10 mouse cellular contexts compared by ENCODE assay signal in the genomic region with DNA sequence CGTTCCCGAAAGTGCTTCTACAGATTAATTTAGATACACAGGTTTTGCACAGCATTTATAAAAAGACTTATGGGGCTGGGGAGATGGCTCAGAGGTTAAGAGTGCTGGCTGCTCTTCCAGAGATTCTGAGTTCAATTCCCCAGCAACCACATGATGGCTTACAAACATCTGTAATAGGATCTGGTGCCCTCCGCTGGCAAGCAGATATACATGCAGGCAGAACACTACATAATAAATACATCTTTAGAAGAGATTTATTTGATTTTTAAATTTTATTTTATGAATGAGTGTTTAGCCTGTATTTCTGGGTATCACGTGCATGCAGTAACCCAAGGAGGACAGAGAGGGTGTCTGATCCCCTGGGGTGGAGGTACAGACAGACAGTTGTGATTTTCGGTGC. TPM values are rescaled to one million over a fixed set of nuclear protein-coding genes. Genes with fewer than 3 reads are reported as not detected.
A peak's percentile ranks its signal among the peaks of the same experiment; 100 is the strongest.
DNase-seq lines count a peak whose midpoint lies in the region; ATAC-seq lines count a peak whose summit lies in the region.
"Had no signal": no experiment of that assay in that cellular context is flagged by ENCODE, and none has a peak within 500 bp of the region (broad histone marks: within the 10 kb centered on the region; RNA-seq: fewer than 3 reads in every experiment).

No protein-coding gene starts in this region.

- no peak overlapping the region for H3K9ac ChIP-seq in lung, embryonic 16.5 days (ENCODE audit: low read length)

- H3K36me3 ChIP-seq in lung, embryonic 16.5 days (ENCODE audit: control insufficient read depth, insufficient read depth, low read length): peaks cover 3% of the 10 kb centered on the region; the same call in 1 of the 2 replicates

- 76% methylated on average over 5 of the region's 5 CpGs for WGBS in lung, embryonic 16.5 days

- H3K9me3 ChIP-seq in lung, embryonic 16.5 days (ENCODE audit: control insufficient read depth, low read length): no peaks in the 10 kb centered on the region

- H3K4me3 ChIP-seq in lung, embryonic 16.5 days (ENCODE audit: low read length): no peak overlapping the region

- H3K4me2 ChIP-seq in lung, embryonic 16.5 days (ENCODE audit: low read depth, low read length): no peak overlapping the region

- H3K4me1 ChIP-seq in lung, embryonic 16.5 days (replicated peaks; ENCODE audit: control insufficient read depth, insufficient read depth, low read length): peaks cover 14% of the 10 kb centered on the region

- no peaks in the 10 kb centered on the region for H3K27me3 ChIP-seq in lung, embryonic 16.5 days (ENCODE audit: control insufficient read depth, insufficient read depth, low read depth, low read length)

- DNase-seq in kidney, adult 9 months: peak; percentile 20
- no peak for DNase-seq in kidney, postnatal 14 days
- DNase-seq in 3T3-L1 (ENCODE audit: low read depth, low spot score) (peak; percentile 36), A20 (ENCODE audit: low read depth, low spot score) (peak; percentile 46)
- no peak for DNase-seq in frontal cortex, postnatal 36 days (ENCODE audit: low spot score in 2 of 2)
- DNase-seq in urinary bladder, postnatal 25 days (ENCODE audit: low spot score): no peak
- DNase-seq: cerebellum, adult 9-10 months had no signal

- no peak for ATAC-seq in lung, embryonic 16.5 days (ENCODE audit: low read depth)
- ATAC-seq: activated CD4-positive, CD25-positive, alpha-beta regulatory T cell, adult 4 months had no signal

- peak overlapping the region; percentile 45 for H3K27ac ChIP-seq in lung, embryonic 16.5 days (ENCODE audit: low read length)
- H3K27ac ChIP-seq: macrophage had no signal

RNA-seq across cellular contexts. Expression of gene Nucb2, which starts 9.9 kb away (rescaled TPM):
- polyA plus RNA-seq in lung, embryonic 16.5 days (2015; fragmentation: Nextera tagmentation; extraction: Ambion mirVana): 23.3 and 24.2 TPM in 2 replicates

Comparison
In these comparisons a context has a peak if more than half of its experiments do, and no peak if none do; other contexts are left out.
1. DNase-seq: peak in kidney, adult 9 months (single experiment), 3T3-L1 (single experiment) and A20 (single experiment); none in kidney, postnatal 14 days (single experiment), frontal cortex, postnatal 36 days (0 of 2) and urinary bladder, postnatal 25 days (single experiment).